Comparison of ENCODE assay signal across 11 mouse cellular contexts in the genomic region with DNA sequence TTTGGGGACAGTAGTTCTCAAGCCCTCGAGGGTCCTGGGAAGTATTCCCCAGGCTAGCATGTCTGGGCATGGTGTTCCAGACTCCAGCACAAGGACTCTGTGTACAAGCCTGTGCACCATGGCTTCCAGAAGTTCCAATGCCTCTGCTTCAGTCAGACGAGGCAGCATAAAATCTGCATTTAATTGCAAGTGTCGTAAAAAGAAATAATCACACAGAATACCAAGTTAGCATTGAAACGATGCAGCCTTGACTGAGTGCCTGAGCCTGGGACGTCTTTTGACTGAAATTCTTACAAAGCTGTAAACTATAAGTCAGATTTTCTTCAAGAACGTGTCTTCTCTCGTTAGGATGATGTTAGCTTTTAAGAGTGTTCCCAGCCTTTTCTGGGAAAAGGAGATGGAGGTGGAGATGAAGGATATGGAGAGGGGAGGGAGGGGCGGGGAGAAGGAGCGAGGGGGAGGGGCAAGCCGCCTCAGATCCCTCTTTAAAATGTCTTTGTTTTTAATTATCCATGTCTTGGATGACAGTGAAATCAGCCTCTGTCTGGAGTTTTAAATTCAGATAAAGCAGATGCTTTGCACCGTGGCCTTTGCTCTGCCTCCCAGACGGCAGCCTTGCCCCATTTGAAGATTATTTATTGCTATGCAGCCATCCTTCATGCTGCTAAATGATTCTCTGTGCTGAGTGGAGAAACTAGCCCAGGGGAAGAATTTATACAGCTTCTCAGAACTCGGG.
DNase-seq lines count a peak whose midpoint lies in the region; ATAC-seq and TF ChIP-seq lines count a peak whose summit lies in the region.
"Had no signal": no experiment of that assay in that cellular context is flagged by ENCODE, and none has a peak within 500 bp of the region (broad histone marks: within the 10 kb centered on the region; RNA-seq: fewer than 3 reads in every experiment).

No protein-coding gene starts in this region.

- no peak for TF ChIP-seq CTCF in liver, postnatal 0 days (IDR thresholded peaks at IDR 0.05; ENCODE audit: low read depth)

- no peak overlapping the region for H3K4me2 ChIP-seq in hindbrain, embryonic 16.5 days (ENCODE audit: low read length)
- H3K4me2 ChIP-seq in liver, postnatal 0 days (ENCODE audit: low read depth, low read length): no peak overlapping the region

- no peaks in the 10 kb centered on the region for H3K27me3 ChIP-seq in hindbrain, embryonic 16.5 days (replicated peaks; ENCODE audit: control insufficient read depth, insufficient read depth, low read length)
- no peaks in the 10 kb centered on the region for H3K27me3 ChIP-seq in hindbrain, embryonic 10.5 days (ENCODE audit: insufficient read depth, poor library complexity, severe bottlenecking)
- H3K27me3 ChIP-seq in embryonic facial prominence, embryonic 10.5 days (replicated peaks; ENCODE audit: low read depth, poor library complexity, severe bottlenecking): 0 out of 2 replicates have a peak, but pooled peaks cover 5% of the 10 kb centered on the region
- 0 out of 2 replicates have a peak, but pooled peaks cover 4% of the 10 kb centered on the region for H3K27me3 ChIP-seq in limb, embryonic 10.5 days (ENCODE audit: low read depth, poor library complexity, severe bottlenecking)
- H3K27me3 ChIP-seq in liver, postnatal 0 days (ENCODE audit: insufficient read depth, low read length): no peaks in the 10 kb centered on the region

- H3K4me1 ChIP-seq in hindbrain, embryonic 16.5 days (ENCODE audit: control insufficient read depth, insufficient read depth, low read depth, low read length): no peaks in the 10 kb centered on the region
- H3K4me1 ChIP-seq in hindbrain, embryonic 10.5 days (replicated peaks): peaks cover 10% of the 10 kb centered on the region
- peaks cover 18% of the 10 kb centered on the region for H3K4me1 ChIP-seq in embryonic facial prominence, embryonic 10.5 days
- H3K4me1 ChIP-seq in limb, embryonic 10.5 days: peaks cover 28% of the 10 kb centered on the region
- no peaks in the 10 kb centered on the region for H3K4me1 ChIP-seq in liver, postnatal 0 days (ENCODE audit: insufficient read depth)

- H3K9ac ChIP-seq in hindbrain, embryonic 16.5 days (ENCODE audit: low read depth, low read length): no peak overlapping the region
- H3K9ac ChIP-seq in liver, postnatal 0 days (replicated peaks): no peak overlapping the region

- DNase-seq in hindbrain, embryonic 10.5 days (ENCODE audit: low spot score): no peak
- DNase-seq in adrenal gland, adult 8-10 months: peak; percentile 19
- DNase-seq in embryonic facial prominence, embryonic 10.5 days (ENCODE audit: low spot score): peak; percentile 36
- no peak for DNase-seq in limb, embryonic 10.5 days (ENCODE audit: low spot score)
- no peak for DNase-seq in liver, postnatal 0 days
- DNase-seq in cerebellum, postnatal 4 days (ENCODE audit: low spot score in 2 of 2): no peak
- DNase-seq in layer of hippocampus, adult 11-12 months (ENCODE audit: low spot score): no peak
- DNase-seq: heart, postnatal 4 days; thymus, adult 2 months had no signal

- no peaks in the 10 kb centered on the region for H3K36me3 ChIP-seq in hindbrain, embryonic 16.5 days (ENCODE audit: control insufficient read depth, insufficient read depth, low read length)
- H3K36me3 ChIP-seq in hindbrain, embryonic 10.5 days: no peaks in the 10 kb centered on the region
- H3K36me3 ChIP-seq in embryonic facial prominence, embryonic 10.5 days (replicated peaks): no peaks in the 10 kb centered on the region
- no peaks in the 10 kb centered on the region for H3K36me3 ChIP-seq in limb, embryonic 10.5 days
- no peaks in the 10 kb centered on the region for H3K36me3 ChIP-seq in liver, postnatal 0 days (replicated peaks; ENCODE audit: insufficient read depth, low read length)

- no peak for TF ChIP-seq EP300 in liver, postnatal 0 days (IDR thresholded peaks at IDR 0.05; ENCODE audit: low read depth)

- WGBS in hindbrain, embryonic 16.5 days: 33% methylated on average over 13 of the region's 13 CpGs
- WGBS in hindbrain, embryonic 10.5 days: 49% methylated on average over 13 of the region's 13 CpGs
- 49% methylated on average over 13 of the region's 13 CpGs for WGBS in embryonic facial prominence, embryonic 10.5 days
- 17% methylated on average over 13 of the region's 13 CpGs for WGBS in limb, embryonic 10.5 days
- 43% methylated on average over 13 of the region's 13 CpGs for WGBS in liver, postnatal 0 days (ENCODE audit: insufficient replicate concordance)

- no peaks in the 10 kb centered on the region for H3K9me3 ChIP-seq in hindbrain, embryonic 16.5 days (ENCODE audit: control insufficient read depth, low read length)
- no peaks in the 10 kb centered on the region for H3K9me3 ChIP-seq in hindbrain, embryonic 10.5 days
- H3K9me3 ChIP-seq in embryonic facial prominence, embryonic 10.5 days: no peaks in the 10 kb centered on the region
- H3K9me3 ChIP-seq in limb, embryonic 10.5 days (replicated peaks): no peaks in the 10 kb centered on the region
- no peaks in the 10 kb centered on the region for H3K9me3 ChIP-seq in liver, postnatal 0 days (ENCODE audit: low read length)

- H3K4me3 ChIP-seq in hindbrain, embryonic 16.5 days (ENCODE audit: low read length): no peak overlapping the region
- H3K4me3 ChIP-seq in hindbrain, embryonic 10.5 days: no peak overlapping the region
- no peak overlapping the region for H3K4me3 ChIP-seq in embryonic facial prominence, embryonic 10.5 days
- peak overlapping the region; percentile 24 for H3K4me3 ChIP-seq in limb, embryonic 10.5 days
- no peak overlapping the region for H3K4me3 ChIP-seq in liver, postnatal 0 days (ENCODE audit: low read depth, low read length)

- ATAC-seq in hindbrain, embryonic 16.5 days: 0 out of 2 replicates have a peak, but pooled peaks have one; percentile 37
- no peak for ATAC-seq in liver, postnatal 0 days
- ATAC-seq: lung, postnatal 0 days had no signal

- no peak overlapping the region for H3K27ac ChIP-seq in hindbrain, embryonic 16.5 days (ENCODE audit: low read depth, low read length)
- H3K27ac ChIP-seq in hindbrain, embryonic 10.5 days: no peak overlapping the region
- H3K27ac ChIP-seq in embryonic facial prominence, embryonic 10.5 days (replicated peaks): peak overlapping the region; percentile 59
- peak overlapping the region; percentile 67 for H3K27ac ChIP-seq in limb, embryonic 10.5 days
- no peak overlapping the region for H3K27ac ChIP-seq in liver, postnatal 0 days (ENCODE audit: low read depth)

Comparison
In these comparisons a context has a peak if more than half of its experiments do, and no peak if none do; other contexts are left out.
1. H3K27ac ChIP-seq: peak in embryonic facial prominence, embryonic 10.5 days (single experiment) and limb, embryonic 10.5 days (single experiment); none in hindbrain, embryonic 16.5 days (single experiment), hindbrain, embryonic 10.5 days (single experiment) and liver, postnatal 0 days (single experiment).
2. DNase-seq: peak in adrenal gland, adult 8-10 months (single experiment) and embryonic facial prominence, embryonic 10.5 days (single experiment); none in hindbrain, embryonic 10.5 days (single experiment), limb, embryonic 10.5 days (single experiment), liver, postnatal 0 days (single experiment), cerebellum, postnatal 4 days (0 of 2) and layer of hippocampus, adult 11-12 months (single experiment).